Mouse (Mus musculus) heart, adult 2 months (tissue): Measurements from ENCODE around the gene Papss2. TPM values are rescaled to one million over a fixed set of nuclear protein-coding genes. Genes with fewer than 3 reads are reported as not detected.

Source experiments
- DNase-seq, 2 experiments: peaks; one replicate each; pipeline ENCODE4 v3.0.0; 2021
- H3K27ac ChIP-seq: fragments of 200-600 bp; 2 replicates; pipeline ENCODE4 v1.8.1; 2022
- H3K27me3 ChIP-seq: fragments of 200-500 bp; 2 replicates; pipeline ENCODE4 v1.6.1; 2012; ENCODE audit warnings: mild to moderate bottlenecking, low read length, inconsistent platforms, mixed read lengths; ENCODE audit not compliant: control insufficient read depth, insufficient read depth
- H3K36me3 ChIP-seq: fragments of 200-500 bp; 2 replicates; pipeline ENCODE4 v1.6.1; 2012; ENCODE audit warnings: low read length, inconsistent platforms; ENCODE audit not compliant: control insufficient read depth, insufficient read depth
- H3K4me1 ChIP-seq: fragments of 200-500 bp; 2 replicates; pipeline ENCODE4 v1.6.1; 2011; ENCODE audit warnings: low read length; ENCODE audit not compliant: control insufficient read depth, insufficient read depth
- H3K4me3 ChIP-seq: fragments of 200-600 bp; 2 replicates; pipeline ENCODE4 v1.8.1; 2022
- H3K79me2 ChIP-seq: fragments of 200-500 bp; replicated peaks from 2 replicates; pipeline ENCODE4 v1.6.1; 2012; ENCODE audit warnings: mild to moderate bottlenecking, inconsistent platforms, low read length, moderate library complexity, mixed read lengths; ENCODE audit not compliant: control insufficient read depth, insufficient read depth
- H3K9ac ChIP-seq: fragments of 200-500 bp; 2 replicates; pipeline ENCODE4 v1.6.1; 2012; ENCODE audit warnings: low read depth, mild to moderate bottlenecking, control low read depth, inconsistent platforms, low read length, mixed read lengths
- CTCF ChIP-seq: fragments of 200-600 bp; IDR thresholded peaks from 2 replicates; pipeline ENCODE4 v1.8.1; 2022; ENCODE audit warnings: antibody characterized with exemption, mild to moderate bottlenecking, moderate library complexity
- EP300 ChIP-seq: fragments of 200-500 bp; IDR thresholded peaks from 2 replicates; pipeline ENCODE4 v1.6.1; 2011; ENCODE audit warnings: low read depth, low read length, control low read depth; ENCODE audit not compliant: insufficient read depth
- POLR2A ChIP-seq: fragments of 200-500 bp; IDR thresholded peaks from 2 replicates; pipeline ENCODE4 v1.6.1; 2011; ENCODE audit warnings: mild to moderate bottlenecking, low read depth, low read length, control low read depth; ENCODE audit not compliant: insufficient read depth
- WGBS: fragments of 180-500 bp; shearing (Covaris S2); methylation state at CpG from one replicate; pipeline ENCODE4 v1.1.7; 2018; 5-methylcytosine and 5-hydroxymethylcytosine counted together
- intact Hi-C: fragments of 180-260 bp; cut with DNase I; formaldehyde crosslinking; loops from one replicate; pipeline ENCODE4 v1.15.1; 2025
- polyA plus RNA-seq: library from polyadenylated mRNA; depleted of rRNA; stranded (reverse); fragments of >200 nt; gene quantifications from 2 replicates; pipeline ENCODE4 v1.2.3, GENCODE M21; 2012
- total RNA-seq, 2 experiments: library from RNA; stranded (reverse); gene quantifications; 2 replicates each; pipeline ENCODE4 v1.2.3; 2021

The Papss2 gene
- total and polyA plus RNA-seq, 3 experiments = 6.2 to 14.0 (median 12.2) TPM

DNA sequence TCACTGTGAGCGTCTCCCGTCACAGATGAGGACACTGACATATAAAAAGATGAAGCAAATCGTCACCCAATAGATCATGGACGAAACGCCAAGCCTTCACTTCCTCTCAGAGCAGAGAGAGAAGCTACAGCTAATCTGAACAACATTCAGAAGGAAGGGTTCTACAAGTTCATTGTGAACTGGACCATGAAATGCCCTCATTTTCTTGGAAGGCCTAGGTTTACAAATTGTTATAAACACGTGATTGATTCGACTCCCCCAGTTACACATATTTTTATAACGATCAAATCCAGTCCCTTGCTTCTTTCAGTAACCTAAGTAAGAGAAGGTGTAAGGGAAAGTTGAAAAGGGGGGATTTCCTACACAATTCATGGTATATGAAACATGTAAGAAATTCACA is 11.4 kb downstream of the Papss2 start:
- Histone ChIP-seq H3K79me2 (no peaks in the 10 kb centered on the region; the same call in 1 of the 2 replicates), H3K9ac (no peak overlapping the region), H3K27ac (no peak overlapping the region), H3K27me3 (no peaks in the 10 kb centered on the region), H3K36me3 (no peaks in the 10 kb centered on the region), H3K4me3 (no peak overlapping the region), H3K4me1 (peaks cover 2% of the 10 kb centered on the region)
- 78% methylated on average over 8 of the region's 8 CpGs for WGBS
- no peak for TF ChIP-seq EP300
- no peak for TF ChIP-seq POLR2A
- TF ChIP-seq CTCF = no peak
- DNase-seq = no peak
- intact Hi-C loops = no loop called here

DNA sequence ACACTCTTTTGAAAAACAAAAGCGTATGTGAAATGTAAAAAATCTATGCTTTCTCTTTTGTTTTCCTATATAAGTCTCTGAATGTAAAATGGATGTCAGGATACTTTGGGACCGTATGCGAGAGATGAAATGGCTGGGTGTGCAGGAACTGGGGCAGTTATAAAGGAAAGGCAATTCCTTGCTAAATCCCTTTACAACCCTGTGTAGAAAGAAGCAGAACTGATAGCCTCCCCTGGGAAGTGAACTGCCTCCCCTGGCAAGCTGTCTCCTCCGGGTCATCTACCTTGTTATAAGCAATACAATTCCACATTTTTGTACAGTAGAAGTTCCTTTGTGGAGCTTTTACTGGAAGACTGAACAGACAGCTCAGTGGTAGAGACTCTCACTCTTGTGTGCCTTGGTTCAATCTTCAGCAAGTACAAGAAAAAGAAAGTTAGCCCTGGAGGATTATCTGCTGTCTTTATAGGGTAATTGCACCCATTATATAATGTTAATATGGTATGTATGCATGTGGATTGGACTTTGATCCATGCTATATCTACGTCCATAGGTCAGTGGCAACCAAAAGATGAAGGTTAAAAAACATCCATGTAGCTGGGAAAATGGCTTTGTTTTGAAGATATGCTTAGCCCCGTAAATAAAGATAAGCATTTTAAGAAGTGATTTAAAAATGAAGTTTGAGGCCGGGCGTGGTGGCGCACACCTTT is 15.9 kb downstream of the Papss2 start:
- Histone ChIP-seq H3K4me1 (no peaks in the 10 kb centered on the region), H3K4me3 (no peak overlapping the region), H3K27me3 (no peaks in the 10 kb centered on the region), H3K27ac (no peak overlapping the region), H3K79me2 (peaks cover 1% of the 10 kb centered on the region; the same call in 1 of the 2 replicates), H3K36me3 (no peaks in the 10 kb centered on the region), H3K9ac (no peak overlapping the region)
- 92% methylated on average over 9 of the region's 9 CpGs for WGBS
- DNase-seq = no peak
- intact Hi-C loops = no loop called here
- TF ChIP-seq CTCF = no peak
- no peak for TF ChIP-seq POLR2A
- no peak for TF ChIP-seq EP300

DNA sequence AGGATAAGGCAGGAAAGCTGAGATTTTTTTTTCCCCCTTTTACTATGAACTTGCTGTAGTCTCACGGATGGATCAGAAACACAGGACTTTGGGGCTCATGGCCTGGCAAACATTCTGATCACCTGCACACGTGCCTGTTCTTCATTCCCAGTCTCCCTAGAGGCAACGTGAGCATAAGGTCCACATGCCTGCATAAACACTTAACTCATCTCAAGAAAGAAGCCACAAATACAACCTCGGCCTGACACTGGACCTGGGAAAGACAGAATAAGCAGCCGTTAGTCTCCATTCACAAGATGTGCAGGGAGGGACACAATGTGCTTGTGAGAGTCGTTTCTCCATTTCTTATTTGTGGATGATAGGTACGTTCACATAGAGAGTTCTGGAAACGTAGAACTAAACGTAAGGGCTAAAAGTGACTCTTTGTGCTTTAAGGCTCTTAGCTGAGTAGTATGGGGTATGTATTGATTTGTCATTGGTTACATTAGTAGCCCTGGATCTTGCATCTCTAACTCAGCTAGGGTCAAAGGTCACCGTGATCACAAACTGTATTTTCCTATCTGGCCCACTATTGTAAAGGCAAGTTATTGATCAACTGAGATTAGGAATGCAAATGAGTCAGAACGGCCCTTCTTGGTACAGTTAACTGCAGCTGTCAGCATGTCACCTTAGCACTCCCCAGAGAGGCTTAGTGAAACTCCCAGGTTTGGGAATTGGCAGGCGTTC is 18.6 kb downstream of the Papss2 start:
- Histone ChIP-seq H3K9ac (no peak overlapping the region), H3K4me1 (no peaks in the 10 kb centered on the region), H3K36me3 (0 out of 2 replicates have a peak, but pooled peaks cover under 1% of the 10 kb centered on the region), H3K27me3 (no peaks in the 10 kb centered on the region), H3K79me2 (0 out of 2 replicates have a peak, but pooled peaks cover 1% of the 10 kb centered on the region), H3K27ac (no peak overlapping the region), H3K4me3 (no peak overlapping the region)
- WGBS = 88% methylated on average over 12 of the region's 12 CpGs
- intact Hi-C loops = no loop called here
- TF ChIP-seq EP300 (no peak), CTCF (no peak), POLR2A (no peak)
- no peak for DNase-seq

DNA sequence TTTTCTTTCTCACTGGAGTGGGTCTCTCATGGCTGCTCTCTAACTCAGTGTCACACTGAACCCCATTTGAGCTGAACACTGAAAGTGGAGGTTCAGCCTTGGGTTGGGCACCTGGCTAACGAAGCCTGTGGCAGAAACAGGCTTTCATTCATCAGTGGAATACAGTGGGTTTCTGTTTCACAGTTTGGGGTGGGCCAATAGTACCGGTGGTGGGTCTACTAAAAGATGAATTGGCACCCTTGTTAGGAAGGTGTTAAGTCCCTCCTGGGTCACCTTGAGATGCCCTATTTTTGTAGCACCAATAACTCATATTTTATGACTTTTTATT is 19.1 kb downstream of the Papss2 start:
- TF ChIP-seq POLR2A = no peak
- H3K4me1 ChIP-seq = no peaks in the 10 kb centered on the region; the same call in 1 of the 2 replicates
- 0 out of 2 replicates have a peak, but pooled peaks cover 1% of the 10 kb centered on the region for H3K79me2 ChIP-seq
- H3K27me3 ChIP-seq = no peaks in the 10 kb centered on the region
- DNase-seq = no peak
- no peak overlapping the region for H3K9ac ChIP-seq
- 88% methylated on average over 2 of the region's 2 CpGs for WGBS
- H3K27ac ChIP-seq = no peak overlapping the region
- H3K4me3 ChIP-seq = no peak overlapping the region
- 0 out of 2 replicates have a peak, but pooled peaks cover 3% of the 10 kb centered on the region for H3K36me3 ChIP-seq
- intact Hi-C loops = no loop called here

DNA sequence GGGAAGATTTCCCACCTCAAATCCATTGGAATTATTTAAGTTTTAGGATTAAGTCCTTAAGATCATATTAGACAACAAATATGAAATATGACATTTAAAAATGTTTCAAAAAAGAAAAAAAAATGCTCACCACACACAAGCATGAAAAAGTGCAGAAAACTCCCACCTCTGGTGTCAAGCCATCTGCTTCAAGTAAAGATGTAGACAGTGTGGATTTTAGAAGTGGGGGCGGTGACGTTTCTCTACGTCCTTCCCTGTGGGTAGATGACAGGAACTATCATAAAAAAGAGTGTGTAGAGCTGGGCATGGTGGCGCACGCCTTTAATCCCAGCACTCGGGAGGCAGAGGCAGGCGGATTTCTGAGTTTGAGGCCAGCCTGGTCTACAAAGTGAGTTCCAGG is 21.1 kb downstream of the Papss2 start:
- TF ChIP-seq CTCF (no peak), EP300 (no peak), POLR2A (no peak)
- intact Hi-C loops = no loop called here

DNA sequence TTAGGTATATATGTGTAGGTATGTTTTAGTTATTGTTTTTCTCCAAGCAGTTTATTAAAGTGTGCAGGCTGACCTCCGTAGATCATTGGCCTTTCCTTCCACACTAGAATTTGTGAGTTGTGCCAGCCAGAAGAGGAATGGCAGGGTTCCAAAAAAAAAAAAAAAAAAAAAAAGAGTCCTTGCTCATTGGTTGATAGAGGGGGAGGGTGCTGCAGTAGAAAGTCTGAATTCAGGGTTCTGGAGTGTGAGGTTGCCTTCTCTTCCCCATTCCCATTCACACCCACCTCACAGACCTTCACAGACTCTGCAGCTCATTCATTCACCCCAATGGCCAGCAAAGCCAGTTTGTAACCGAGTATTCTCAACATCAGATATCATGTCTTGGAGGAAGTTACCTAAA is 24.1 kb downstream of the Papss2 start:
- Histone ChIP-seq H3K9ac (no peak overlapping the region), H3K27me3 (no peaks in the 10 kb centered on the region), H3K36me3 (0 out of 2 replicates have a peak, but pooled peaks cover 3% of the 10 kb centered on the region), H3K4me3 (no peak overlapping the region), H3K79me2 (0 out of 2 replicates have a peak, but pooled peaks cover 1% of the 10 kb centered on the region), H3K4me1 (no peaks in the 10 kb centered on the region; the same call in 1 of the 2 replicates), H3K27ac (no peak overlapping the region)
- TF ChIP-seq EP300 (no peak), CTCF (no peak), POLR2A (no peak)
- WGBS = 53% methylated on average over 2 of the region's 2 CpGs
- intact Hi-C loops = no loop called here
- no peak for DNase-seq

More for the DNA sequence above, 21.1 kb downstream of the Papss2 start:
- no peak for DNase-seq
- WGBS = 95% methylated on average over 7 of the region's 7 CpGs
- no peaks in the 10 kb centered on the region; the same call in 1 of the 2 replicates for H3K4me1 ChIP-seq
- no peak overlapping the region for H3K4me3 ChIP-seq
- 0 out of 2 replicates have a peak, but pooled peaks cover 3% of the 10 kb centered on the region for H3K36me3 ChIP-seq
- H3K27me3 ChIP-seq = no peaks in the 10 kb centered on the region
- H3K79me2 ChIP-seq = 0 out of 2 replicates have a peak, but pooled peaks cover 1% of the 10 kb centered on the region
- H3K9ac ChIP-seq = no peak overlapping the region
- H3K27ac ChIP-seq = no peak overlapping the region
